Mouse (Mus musculus) forelimb bud, embryonic 11.5 days (tissue): ENCODE measurements around the gene Dph6.
"Not testable (repeated sequence)": the region's sequence is repeated elsewhere in the genome, so short reads cannot be mapped to it uniquely, and the experiment has no call there.

Experiments used
- DNase-seq: peaks from one replicate; pipeline ENCODE4 v3.0.0-alpha.2; 2012; ENCODE audit warnings: low read depth, low spot score

Dph6 gene

GRCm38 (mm10) chr2:114654365-114655239, at the start of gene Dph6:
TSS of gene Dph6 (minus strand) at chr2:114654964.
- peak; percentile 82 for DNase-seq

- no peak for DNase-seq
Measured at GRCm38 (mm10) chr2:114700966-114701685, 46.4 kb upstream of the Dph6 start.

- no peak for DNase-seq
Measured at GRCm38 (mm10) chr2:114691607-114692006, 36.8 kb upstream of the Dph6 start.

- DNase-seq: no peak
Measured at GRCm38 (mm10) chr2:114687483-114687882, 32.7 kb upstream of the Dph6 start.

- DNase-seq: no peak
Measured at GRCm38 (mm10) chr2:114687081-114687480, 32.3 kb upstream of the Dph6 start.

- no peak for DNase-seq
Measured at GRCm38 (mm10) chr2:114673831-114674230, 19.1 kb upstream of the Dph6 start.

- DNase-seq: no peak
Measured at GRCm38 (mm10) chr2:114670983-114671382, 16.2 kb upstream of the Dph6 start.

- DNase-seq: no peak
Measured at GRCm38 (mm10) chr2:114658954-114659353, 4.2 kb upstream of the Dph6 start.

GRCm38 (mm10) chr2:114646240-114646639, 8.5 kb downstream of the Dph6 start:
- DNase-seq: no peak

GRCm38 (mm10) chr2:114643832-114644231, 10.9 kb downstream of the Dph6 start:
- DNase-seq: no peak

- DNase-seq: no peak
Measured at GRCm38 (mm10) chr2:114624683-114625082, 30.1 kb downstream of the Dph6 start.

- no peak for DNase-seq
Measured at GRCm38 (mm10) chr2:114622550-114622939, 32.2 kb downstream of the Dph6 start.

- no peak for DNase-seq
Measured at GRCm38 (mm10) chr2:114621781-114622549, 32.8 kb downstream of the Dph6 start.

GRCm38 (mm10) chr2:114611576-114611975, 43.2 kb downstream of the Dph6 start:
- no peak for DNase-seq

GRCm38 (mm10) chr2:114610110-114610509, 44.7 kb downstream of the Dph6 start:
- no peak for DNase-seq

- DNase-seq: not testable (repeated sequence)
Measured at GRCm38 (mm10) chr2:114605202-114605601, 49.6 kb downstream of the Dph6 start.

GRCm38 (mm10) chr2:114601174-114601573, 53.6 kb downstream of the Dph6 start:
- DNase-seq: no peak

- DNase-seq: no peak
Measured at GRCm38 (mm10) chr2:114599793-114600192, 55.0 kb downstream of the Dph6 start.

GRCm38 (mm10) chr2:114593393-114593792, 61.4 kb downstream of the Dph6 start:
- DNase-seq: no peak

GRCm38 (mm10) chr2:114580714-114581113, 74.0 kb downstream of the Dph6 start:
- DNase-seq: no peak

- DNase-seq: peak; percentile 52
Measured at GRCm38 (mm10) chr2:114543000-114543622, 111.7 kb downstream of the Dph6 start.

GRCm38 (mm10) chr2:114542325-114542724, 112.4 kb downstream of the Dph6 start:
- no peak for DNase-seq
